Mouse (Mus musculus) C2C12 (cell line): ENCODE measurements at regions not wholly inside any gene's neighbourhood (a gene's known extent, or its start where the extent isn't known, plus 50 kb on each side); places are given as distances from the start of the nearest gene placed in this dataset.

Experiments
- CTCF ChIP-seq: IDR thresholded peaks from one replicate; pipeline ENCODE4 v1.5.1; 2011; ENCODE audit not compliant: control insufficient read depth, insufficient read depth, insufficient read length
- MAX ChIP-seq: IDR thresholded peaks from one replicate; pipeline ENCODE4 v1.6.1; 2011; ENCODE audit warnings: mild to moderate bottlenecking, control low read depth
- MYOG ChIP-seq: IDR thresholded peaks from one replicate; pipeline ENCODE4 v1.6.1; 2011; ENCODE audit not compliant: control insufficient read depth, insufficient read length; ENCODE audit errors: extremely low read depth

- TF ChIP-seq CTCF (no peak), MAX (no peak), MYOG (no peak)
Measured at GRCm38 (mm10) chr2:147899236-147899635, 147.5 kb downstream of the Foxa2 start.
